Mouse (Mus musculus) embryonic facial prominence, embryonic 10.5 days (tissue): ENCODE measurements around the gene Eif4h. TPM values are rescaled to one million over a fixed set of nuclear protein-coding genes. Genes with fewer than 3 reads are reported as not detected.

Source experiments
- DNase-seq: peaks from one replicate; pipeline ENCODE4 v3.0.0-alpha.2; 2017; ENCODE audit warnings: low spot score
- H3K27ac ChIP-seq: fragments of 300-500 bp; sonication (generic); replicated peaks from 2 replicates; pipeline ENCODE4 v1.5.1; 2016; ENCODE audit warnings: mild to moderate bottlenecking
- H3K27me3 ChIP-seq: fragments of 300-500 bp; sonication (generic); replicated peaks from 2 replicates; pipeline ENCODE4 v1.6.1; 2016; ENCODE audit warnings: low read depth, mild to moderate bottlenecking; ENCODE audit not compliant: poor library complexity, severe bottlenecking
- H3K36me3 ChIP-seq: fragments of 300-500 bp; sonication (generic); replicated peaks from 2 replicates; pipeline ENCODE4 v1.6.1; 2016; ENCODE audit warnings: mild to moderate bottlenecking, moderate library complexity
- H3K4me1 ChIP-seq: fragments of 300-500 bp; sonication (generic); 2 replicates; pipeline ENCODE4 v1.6.1; 2016
- H3K4me3 ChIP-seq: fragments of 300-500 bp; sonication (generic); 2 replicates; pipeline ENCODE4 v1.5.1; 2016; ENCODE audit warnings: mild to moderate bottlenecking, moderate library complexity
- H3K9me3 ChIP-seq: fragments of 300-500 bp; sonication (generic); 2 replicates; pipeline ENCODE4 v1.6.1; 2016; ENCODE audit warnings: mild to moderate bottlenecking
- WGBS: fragments of 180-500 bp; shearing (Covaris S2); methylation state at CpG from one replicate; pipeline ENCODE4 v1.1.7; 2016; 5-methylcytosine and 5-hydroxymethylcytosine counted together
- polyA plus RNA-seq: library from polyadenylated mRNA; unstranded; fragments of >200 nt; fragmentation: Nextera tagmentation; extraction: Ambion mirVana; gene quantifications from 2 replicates; pipeline ENCODE4 v1.2.1, GENCODE M21; 2016

Eif4h gene
- 593 and 603 TPM in 2 replicates for polyA plus RNA-seq

- peaks cover 34% of the 10 kb centered on the region for H3K36me3 ChIP-seq
- peak within 1 kb of the TSS; percentile 99 for H3K4me3 ChIP-seq
- peak; percentile 99 for DNase-seq
- H3K4me1 ChIP-seq: peaks cover 16% of the 10 kb centered on the region
- WGBS: under 1% methylated on average over 52 of the region's 52 CpGs
- H3K27me3 ChIP-seq: no peaks in the 10 kb centered on the region
- peak within 1 kb of the TSS; percentile 99 for H3K27ac ChIP-seq
- H3K9me3 ChIP-seq: no peaks in the 10 kb centered on the region
These were observed at the start of gene Eif4h for GRCm38 (mm10) chr5:134639269-134639682. Eif4h (minus strand) TSS chr5:134639490.

- H3K27ac ChIP-seq: peak overlapping the region; percentile 86
- H3K27me3 ChIP-seq: peaks cover 19% of the 10 kb centered on the region
- peak; percentile 99 for DNase-seq
- WGBS: under 1% methylated on average over 38 of the region's 38 CpGs
- peaks cover 28% of the 10 kb centered on the region for H3K36me3 ChIP-seq
- peaks cover 20% of the 10 kb centered on the region for H3K4me1 ChIP-seq
- no peaks in the 10 kb centered on the region for H3K9me3 ChIP-seq
- peak overlapping the region; percentile 90 for H3K4me3 ChIP-seq
These were observed 49.5 kb upstream of the Eif4h start for GRCm38 (mm10) chr5:134688718-134689284.

GRCm38 (mm10) chr5:134688086-134688717, 48.9 kb upstream of the Eif4h start, which contains the start of gene Limk1:
Limk1 (minus strand) TSS chr5:134688598.
- Histone ChIP-seq H3K36me3 (peaks cover 32% of the 10 kb centered on the region), H3K27me3 (peaks cover 19% of the 10 kb centered on the region), H3K4me3 (peak within 1 kb of the TSS; percentile 90), H3K9me3 (no peaks in the 10 kb centered on the region), H3K4me1 (peaks cover 20% of the 10 kb centered on the region), H3K27ac (peak within 1 kb of the TSS; percentile 86)
- 1% methylated on average over 69 of the region's 69 CpGs for WGBS
- no peak for DNase-seq

GRCm38 (mm10) chr5:134687187-134687586, 47.9 kb upstream of the Eif4h start:
- no peaks in the 10 kb centered on the region for H3K9me3 ChIP-seq
- peaks cover 19% of the 10 kb centered on the region for H3K27me3 ChIP-seq
- no peak for DNase-seq
- peak overlapping the region; percentile 90 for H3K4me3 ChIP-seq
- H3K27ac ChIP-seq: no peak overlapping the region
- 81% methylated on average over 1 of the region's 1 CpGs for WGBS
- H3K36me3 ChIP-seq: peaks cover 38% of the 10 kb centered on the region
- H3K4me1 ChIP-seq: peaks cover 20% of the 10 kb centered on the region

GRCm38 (mm10) chr5:134686541-134686940, 47.3 kb upstream of the Eif4h start:
- no peak overlapping the region for H3K4me3 ChIP-seq
- peaks cover 38% of the 10 kb centered on the region for H3K36me3 ChIP-seq
- DNase-seq: no peak
- no peaks in the 10 kb centered on the region for H3K9me3 ChIP-seq
- no peak overlapping the region for H3K27ac ChIP-seq
- H3K27me3 ChIP-seq: peaks cover 19% of the 10 kb centered on the region
- 90% methylated on average over 6 of the region's 6 CpGs for WGBS
- H3K4me1 ChIP-seq: peaks cover 20% of the 10 kb centered on the region

GRCm38 (mm10) chr5:134684398-134684797, 45.1 kb upstream of the Eif4h start:
- H3K27me3 ChIP-seq: peaks cover 19% of the 10 kb centered on the region
- no peak for DNase-seq
- peaks cover 51% of the 10 kb centered on the region for H3K36me3 ChIP-seq
- H3K9me3 ChIP-seq: no peaks in the 10 kb centered on the region
- no peak overlapping the region for H3K4me3 ChIP-seq
- peaks cover 24% of the 10 kb centered on the region for H3K4me1 ChIP-seq
- 84% methylated on average over 2 of the region's 2 CpGs for WGBS
- H3K27ac ChIP-seq: no peak overlapping the region

DNA sequence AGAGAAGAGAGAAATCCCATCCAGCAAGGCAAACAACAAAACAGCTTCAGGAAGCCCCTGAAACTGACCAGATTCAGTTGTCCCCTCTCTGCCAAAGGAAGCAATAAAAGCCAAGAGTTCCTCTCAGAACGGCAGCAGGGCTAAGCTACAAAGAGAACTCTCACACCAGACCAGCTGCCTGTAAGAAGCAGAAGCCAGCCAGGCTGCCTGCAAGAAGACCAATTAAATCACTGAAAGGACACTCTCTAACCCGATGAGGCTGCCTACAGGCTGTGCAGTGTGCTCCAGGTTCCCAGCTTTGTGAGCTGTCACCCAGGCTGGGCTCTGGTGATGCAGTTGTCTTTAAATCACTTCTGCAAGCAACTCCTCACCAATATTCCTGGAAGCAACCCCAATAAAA, 44.5 kb upstream of the Eif4h start:
- no peak for DNase-seq
- 75% methylated on average over 2 of the region's 2 CpGs for WGBS
- Histone ChIP-seq H3K27me3 (peaks cover 19% of the 10 kb centered on the region), H3K9me3 (no peaks in the 10 kb centered on the region), H3K36me3 (peaks cover 51% of the 10 kb centered on the region), H3K4me1 (peaks cover 25% of the 10 kb centered on the region), H3K27ac (no peak overlapping the region), H3K4me3 (no peak overlapping the region)

- 83% methylated on average over 12 of the region's 12 CpGs for WGBS
- H3K4me3 ChIP-seq: no peak overlapping the region
- no peaks in the 10 kb centered on the region for H3K9me3 ChIP-seq
- H3K27ac ChIP-seq: no peak overlapping the region
- peaks cover 42% of the 10 kb centered on the region for H3K4me1 ChIP-seq
- H3K27me3 ChIP-seq: peaks cover 10% of the 10 kb centered on the region; the same call in 1 of the 2 replicates
- DNase-seq: no peak
- peaks cover 50% of the 10 kb centered on the region for H3K36me3 ChIP-seq
These were observed 40.9 kb upstream of the Eif4h start for GRCm38 (mm10) chr5:134680238-134680637.

DNA sequence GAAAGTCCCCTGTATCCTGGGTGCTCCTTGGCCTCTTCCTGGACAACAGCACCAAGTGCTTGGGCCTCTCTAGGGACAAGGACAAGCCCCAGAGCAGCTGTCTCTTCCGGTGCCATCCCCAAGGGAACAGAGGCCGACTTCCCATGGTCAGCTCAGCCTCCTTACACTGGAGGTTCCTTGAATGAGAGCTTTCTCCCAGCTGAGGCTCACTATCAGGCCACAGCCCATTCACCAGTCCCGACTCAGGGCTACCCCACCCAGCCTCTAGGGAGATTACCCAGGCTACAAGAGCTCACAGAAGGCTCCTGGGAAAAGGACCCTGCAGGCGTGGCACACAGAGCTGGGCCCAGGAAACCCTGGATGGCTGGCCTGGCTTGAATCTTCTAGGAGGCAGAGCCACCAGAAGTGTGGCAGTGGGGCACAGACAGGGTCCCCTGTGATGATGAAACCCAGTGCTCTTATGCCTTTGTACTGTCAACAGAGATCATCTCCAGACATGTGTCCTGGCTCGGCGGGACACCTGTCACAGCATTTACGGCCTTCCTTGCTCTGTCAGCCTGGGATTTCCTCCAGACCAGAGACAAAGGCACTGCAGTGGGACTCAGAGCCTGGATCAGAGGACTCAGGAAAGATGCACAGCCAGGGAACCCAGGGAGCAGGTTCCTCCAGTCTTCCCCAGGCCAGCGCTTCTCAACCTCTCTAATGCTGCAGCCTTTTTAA, 39.7 kb upstream of the Eif4h start:
- H3K27me3 ChIP-seq: peaks cover 10% of the 10 kb centered on the region; the same call in 1 of the 2 replicates
- H3K36me3 ChIP-seq: peaks cover 37% of the 10 kb centered on the region
- WGBS: 73% methylated on average over 8 of the region's 8 CpGs
- no peaks in the 10 kb centered on the region for H3K9me3 ChIP-seq
- no peak for DNase-seq
- 0 out of 2 replicates have a peak overlapping the region, but pooled peaks have one; percentile 30 for H3K27ac ChIP-seq
- H3K4me1 ChIP-seq: peaks cover 46% of the 10 kb centered on the region
- no peak overlapping the region for H3K4me3 ChIP-seq

GRCm38 (mm10) chr5:134678031-134678430, 38.7 kb upstream of the Eif4h start:
- Histone ChIP-seq H3K27me3 (peaks cover 10% of the 10 kb centered on the region; the same call in 1 of the 2 replicates), H3K9me3 (no peaks in the 10 kb centered on the region), H3K36me3 (peaks cover 31% of the 10 kb centered on the region), H3K4me1 (peaks cover 46% of the 10 kb centered on the region), H3K4me3 (no peak overlapping the region), H3K27ac (peak overlapping the region; percentile 54)
- WGBS: 76% methylated on average over 3 of the region's 3 CpGs
- no peak for DNase-seq

GRCm38 (mm10) chr5:134677491-134677890, 38.2 kb upstream of the Eif4h start:
- H3K4me1 ChIP-seq: peaks cover 46% of the 10 kb centered on the region
- DNase-seq: no peak
- H3K27me3 ChIP-seq: peaks cover 10% of the 10 kb centered on the region; the same call in 1 of the 2 replicates
- H3K36me3 ChIP-seq: peaks cover 32% of the 10 kb centered on the region
- 85% methylated on average over 5 of the region's 5 CpGs for WGBS
- no peaks in the 10 kb centered on the region for H3K9me3 ChIP-seq
- no peak overlapping the region for H3K4me3 ChIP-seq
- peak overlapping the region; percentile 90 for H3K27ac ChIP-seq

DNA sequence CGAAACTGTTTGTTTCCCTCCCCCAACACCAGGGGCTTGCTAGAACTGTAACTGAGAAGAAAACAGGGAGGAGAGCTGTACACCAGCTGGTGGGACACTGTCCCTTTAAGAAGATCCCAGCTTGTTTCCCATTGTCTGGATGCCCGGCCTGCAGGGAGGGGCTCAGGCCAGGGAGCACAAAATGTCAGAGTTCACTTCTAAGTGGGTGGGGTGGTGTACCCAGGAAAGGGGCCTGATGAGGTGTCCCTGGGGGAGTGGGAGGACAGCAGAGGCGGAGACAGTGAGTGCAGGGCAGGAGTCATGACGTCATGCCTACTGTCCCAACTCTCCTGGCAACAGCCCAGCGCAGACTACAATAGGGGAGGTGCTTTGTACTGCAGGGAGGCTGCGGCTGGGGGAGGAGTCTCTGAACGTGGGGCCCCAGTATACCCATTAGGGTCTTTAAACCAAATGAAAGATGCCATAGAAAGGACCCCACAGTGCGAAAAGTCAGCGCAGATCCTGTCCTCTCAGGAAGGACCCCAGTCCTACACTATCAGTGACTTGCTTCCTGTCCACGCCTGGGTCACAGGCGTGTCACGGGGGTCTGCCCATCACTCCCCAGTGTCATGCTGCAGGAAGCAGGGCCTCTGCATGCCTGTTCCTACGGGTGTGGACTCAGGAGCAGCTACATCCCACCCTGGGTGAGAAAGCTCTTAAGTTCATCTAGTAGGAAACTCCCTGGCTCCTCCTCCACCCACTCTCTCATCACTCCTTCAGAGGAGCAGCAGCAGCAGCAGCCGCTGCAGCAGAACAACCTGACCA, 36.9 kb upstream of the Eif4h start:
- H3K4me3 ChIP-seq: peak overlapping the region; percentile 53
- peaks cover 38% of the 10 kb centered on the region for H3K36me3 ChIP-seq
- WGBS: 2% methylated on average over 14 of the region's 14 CpGs
- H3K4me1 ChIP-seq: peaks cover 52% of the 10 kb centered on the region
- H3K27me3 ChIP-seq: peaks cover 10% of the 10 kb centered on the region; the same call in 1 of the 2 replicates
- peak; percentile 79 for DNase-seq
- H3K27ac ChIP-seq: peak overlapping the region; percentile 90
- no peaks in the 10 kb centered on the region for H3K9me3 ChIP-seq
